Mouse (Mus musculus) neural tube, embryonic 13.5 days (tissue): Measurements from ENCODE around the gene Mark2. TPM values are rescaled to one million over a fixed set of nuclear protein-coding genes. Genes with fewer than 3 reads are reported as not detected.

ENCODE experiments used
- ATAC-seq: fragments of 200-750 bp; cut with Nextera tagmentation; 2 replicates; pipeline ENCODE4 v1.8.0; 2017; ENCODE audit warnings: low read depth, mild to moderate bottlenecking, moderate TSS enrichment, moderate library complexity
- H3K27ac ChIP-seq: fragments of 300-500 bp; sonication (generic); replicated peaks from 2 replicates; pipeline ENCODE4 v1.5.1; 2015; ENCODE audit warnings: moderate library complexity, mild to moderate bottlenecking, inconsistent platforms
- H3K27me3 ChIP-seq: fragments of 300-500 bp; sonication (generic); 2 replicates; pipeline ENCODE4 v1.6.1; 2015; ENCODE audit warnings: mild to moderate bottlenecking, inconsistent platforms
- H3K36me3 ChIP-seq: fragments of 300-500 bp; sonication (generic); 2 replicates; pipeline ENCODE4 v1.6.1; 2015; ENCODE audit warnings: mild to moderate bottlenecking, inconsistent platforms
- H3K4me1 ChIP-seq: fragments of 300-500 bp; sonication (generic); replicated peaks from 2 replicates; pipeline ENCODE4 v1.6.1; 2015; ENCODE audit warnings: inconsistent platforms
- H3K4me2 ChIP-seq: fragments of 300-500 bp; sonication (generic); 2 replicates; pipeline ENCODE4 v1.6.1; 2015; ENCODE audit warnings: inconsistent platforms, mild to moderate bottlenecking, moderate library complexity
- H3K4me3 ChIP-seq: fragments of 300-500 bp; sonication (generic); 2 replicates; pipeline ENCODE4 v1.5.1; 2015; ENCODE audit warnings: mild to moderate bottlenecking, inconsistent platforms
- H3K9ac ChIP-seq: fragments of 300-500 bp; sonication (generic); 2 replicates; pipeline ENCODE4 v1.6.1; 2015; ENCODE audit warnings: moderate library complexity, mild to moderate bottlenecking, inconsistent platforms
- H3K9me3 ChIP-seq: fragments of 300-500 bp; sonication (generic); 2 replicates; pipeline ENCODE4 v1.6.1; 2016; ENCODE audit warnings: inconsistent platforms
- WGBS: fragments of 180-500 bp; shearing (Covaris S2); methylation state at CpG from one replicate; pipeline ENCODE4 v1.1.7; 2015; 5-methylcytosine and 5-hydroxymethylcytosine counted together
- polyA plus RNA-seq: library from polyadenylated mRNA; unstranded; fragments of >200 nt; fragmentation: Nextera tagmentation; extraction: Ambion mirVana; gene quantifications from 2 replicates; pipeline ENCODE4 v1.2.1, GENCODE M21; 2015

Gene Mark2
- polyA plus RNA-seq, 1 experiment from 2014 or later, result 48.0 TPM

- H3K4me3 ChIP-seq, result no peak overlapping the region
- no peaks in the 10 kb centered on the region for H3K4me1 ChIP-seq
- no peaks in the 10 kb centered on the region for H3K27me3 ChIP-seq
- 50% methylated on average over 1 of the region's 1 CpGs for WGBS
- no peak overlapping the region for H3K4me2 ChIP-seq
- ATAC-seq, result no peak
- no peak overlapping the region for H3K27ac ChIP-seq
- no peak overlapping the region for H3K9ac ChIP-seq
- no peaks in the 10 kb centered on the region for H3K36me3 ChIP-seq
- H3K9me3 ChIP-seq, result no peaks in the 10 kb centered on the region
These were observed 8.3 kb upstream of the Mark2 start for GRCm38 (mm10) chr19:7349993-7350392.

GRCm38 (mm10) chr19:7345235-7345755 lies 3.6 kb upstream of the Mark2 start:
- Histone ChIP-seq H3K27me3 (no peaks in the 10 kb centered on the region), H3K9ac (peak overlapping the region; percentile 50; the same call in 1 of the 2 replicates), H3K4me2 (no peak overlapping the region), H3K36me3 (no peaks in the 10 kb centered on the region), H3K27ac (no peak overlapping the region), H3K9me3 (no peaks in the 10 kb centered on the region), H3K4me1 (peaks cover 9% of the 10 kb centered on the region), H3K4me3 (no peak overlapping the region)
- ATAC-seq, result no peak
- 22% methylated on average over 4 of the region's 4 CpGs for WGBS

- Histone ChIP-seq H3K4me3 (no peak overlapping the region), H3K27me3 (no peaks in the 10 kb centered on the region), H3K36me3 (0 out of 2 replicates have a peak, but pooled peaks cover 5% of the 10 kb centered on the region), H3K9me3 (no peaks in the 10 kb centered on the region), H3K4me2 (no peak overlapping the region), H3K4me1 (peaks cover 36% of the 10 kb centered on the region), H3K27ac (no peak overlapping the region), H3K9ac (0 out of 2 replicates have a peak overlapping the region, but pooled peaks have one; percentile 41)
- ATAC-seq, result no peak
- 80% methylated on average over 2 of the region's 2 CpGs for WGBS
These were observed 986 bp upstream of the Mark2 start for GRCm38 (mm10) chr19:7342646-7343045.

- ATAC-seq, result peak; percentile 85
- WGBS, result under 1% methylated on average over 40 of the region's 46 CpGs
- Histone ChIP-seq H3K4me2 (peak overlapping the region; percentile 98), H3K4me1 (peaks cover 53% of the 10 kb centered on the region), H3K27ac (peak overlapping the region; percentile 90), H3K36me3 (0 out of 2 replicates have a peak, but pooled peaks cover 5% of the 10 kb centered on the region), H3K9me3 (no peaks in the 10 kb centered on the region), H3K9ac (peak overlapping the region; percentile 98), H3K4me3 (peak overlapping the region; percentile 95), H3K27me3 (no peaks in the 10 kb centered on the region)
These were observed 732 bp downstream of the Mark2 start for GRCm38 (mm10) chr19:7340780-7341475.

DNA sequence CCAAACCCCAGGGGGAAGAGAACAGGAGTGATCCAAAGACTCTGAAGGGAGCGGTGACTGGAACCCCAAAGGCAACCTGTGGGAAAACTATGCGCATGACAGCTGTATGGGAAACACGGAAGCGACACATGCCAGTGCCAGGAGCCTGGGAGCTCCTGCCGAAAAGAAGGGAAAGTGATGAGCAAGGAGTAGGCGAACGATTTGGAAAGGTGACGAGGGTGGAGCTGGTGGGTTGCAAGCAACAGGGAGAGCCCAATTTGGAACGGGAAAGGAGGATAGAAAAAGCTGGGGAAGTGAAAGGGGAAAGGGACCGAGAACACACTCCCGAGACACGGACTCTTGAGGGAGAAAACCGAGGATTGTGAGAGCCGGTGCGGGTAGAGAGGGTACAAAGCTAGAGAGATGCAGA lies 1.3 kb downstream of the Mark2 start:
- Histone ChIP-seq H3K9me3 (no peaks in the 10 kb centered on the region), H3K27me3 (no peaks in the 10 kb centered on the region), H3K9ac (peak overlapping the region; percentile 98), H3K27ac (peak overlapping the region; percentile 90; the same call in 1 of the 2 replicates), H3K36me3 (0 out of 2 replicates have a peak, but pooled peaks cover 5% of the 10 kb centered on the region), H3K4me2 (peak overlapping the region; percentile 98), H3K4me1 (peaks cover 54% of the 10 kb centered on the region), H3K4me3 (peak overlapping the region; percentile 95)
- ATAC-seq, result no peak
- 2% methylated on average over 15 of the region's 15 CpGs for WGBS

GRCm38 (mm10) chr19:7339867-7340266 lies 1.8 kb downstream of the Mark2 start:
- Histone ChIP-seq H3K9me3 (no peaks in the 10 kb centered on the region), H3K27me3 (no peaks in the 10 kb centered on the region), H3K9ac (peak overlapping the region; percentile 98), H3K4me3 (peak overlapping the region; percentile 95), H3K27ac (no peak overlapping the region), H3K36me3 (0 out of 2 replicates have a peak, but pooled peaks cover 5% of the 10 kb centered on the region), H3K4me1 (peaks cover 54% of the 10 kb centered on the region), H3K4me2 (peak overlapping the region; percentile 98)
- no peak for ATAC-seq
- WGBS, result 38% methylated on average over 4 of the region's 4 CpGs

- H3K4me1 ChIP-seq, result peaks cover 58% of the 10 kb centered on the region
- WGBS, result 66% methylated on average over 5 of the region's 5 CpGs
- peak overlapping the region; percentile 98 for H3K4me2 ChIP-seq
- H3K4me3 ChIP-seq, result peak overlapping the region; percentile 95
- no peak overlapping the region for H3K27ac ChIP-seq
- ATAC-seq, result no peak
- no peaks in the 10 kb centered on the region for H3K9me3 ChIP-seq
- peaks cover 5% of the 10 kb centered on the region; the same call in 1 of the 2 replicates for H3K36me3 ChIP-seq
- no peaks in the 10 kb centered on the region for H3K27me3 ChIP-seq
- peak overlapping the region; percentile 98 for H3K9ac ChIP-seq
These were observed 2.6 kb downstream of the Mark2 start for GRCm38 (mm10) chr19:7339026-7339425.

GRCm38 (mm10) chr19:7337781-7338342 lies 3.8 kb downstream of the Mark2 start:
- Histone ChIP-seq H3K9me3 (no peaks in the 10 kb centered on the region), H3K4me1 (peaks cover 64% of the 10 kb centered on the region), H3K27me3 (no peaks in the 10 kb centered on the region), H3K27ac (no peak overlapping the region), H3K36me3 (peaks cover 5% of the 10 kb centered on the region; the same call in 1 of the 2 replicates), H3K9ac (peak overlapping the region; percentile 98), H3K4me2 (peak overlapping the region; percentile 98; the same call in 1 of the 2 replicates), H3K4me3 (no peak overlapping the region)
- no peak for ATAC-seq
- 90% methylated on average over 2 of the region's 2 CpGs for WGBS

DNA sequence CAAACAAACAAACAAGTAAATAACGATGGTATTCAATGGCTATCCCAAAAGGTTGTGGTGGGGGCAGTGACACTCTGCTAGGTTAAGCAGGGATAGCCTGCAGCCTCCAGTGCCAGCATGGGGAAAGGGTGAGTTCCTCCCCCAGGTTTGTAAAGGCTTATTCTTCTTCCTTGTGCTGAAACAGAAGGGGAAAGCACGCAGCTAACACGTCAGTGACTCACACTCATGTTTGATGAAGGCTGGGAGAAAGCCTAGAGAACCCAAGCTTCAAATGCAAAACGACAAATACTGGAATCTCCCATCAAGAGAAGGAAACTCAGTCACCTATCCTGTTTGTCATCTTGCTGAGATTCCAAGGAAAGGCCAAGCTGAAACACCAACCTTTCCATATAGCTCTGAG lies 6.0 kb downstream of the Mark2 start:
- Histone ChIP-seq H3K4me2 (no peak overlapping the region), H3K27me3 (no peaks in the 10 kb centered on the region), H3K9ac (no peak overlapping the region), H3K27ac (no peak overlapping the region; the same call in 1 of the 2 replicates), H3K36me3 (peaks cover 8% of the 10 kb centered on the region; the same call in 1 of the 2 replicates), H3K4me1 (peaks cover 58% of the 10 kb centered on the region), H3K4me3 (no peak overlapping the region), H3K9me3 (no peaks in the 10 kb centered on the region)
- ATAC-seq, result no peak
- 87% methylated on average over 4 of the region's 4 CpGs for WGBS

DNA sequence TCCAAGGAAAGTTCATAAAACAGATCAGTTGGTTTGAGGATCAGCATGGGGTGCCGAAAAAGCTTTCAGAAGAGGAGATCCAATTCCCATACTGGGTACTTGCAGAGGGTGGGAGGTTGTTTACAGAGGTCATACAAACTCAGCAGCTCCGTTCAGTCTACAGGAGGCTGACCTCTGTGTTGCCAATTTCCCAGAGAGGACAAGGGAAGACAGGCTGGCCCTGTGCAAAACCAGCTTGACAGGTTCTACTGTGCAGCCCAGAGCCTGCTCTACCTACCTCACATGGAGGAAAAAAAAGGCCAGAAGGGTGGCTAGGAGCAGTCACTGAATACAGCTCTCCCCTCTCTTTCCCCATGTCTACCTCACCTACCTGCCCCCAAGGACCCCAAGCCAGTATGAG lies 7.6 kb downstream of the Mark2 start:
- Histone ChIP-seq H3K4me1 (peaks cover 42% of the 10 kb centered on the region), H3K4me3 (no peak overlapping the region), H3K27me3 (no peaks in the 10 kb centered on the region), H3K36me3 (peaks cover 18% of the 10 kb centered on the region), H3K4me2 (no peak overlapping the region), H3K27ac (no peak overlapping the region), H3K9me3 (no peaks in the 10 kb centered on the region), H3K9ac (no peak overlapping the region)
- ATAC-seq, result no peak
- WGBS, result 82% methylated on average over 2 of the region's 2 CpGs

- 88% methylated on average over 3 of the region's 3 CpGs for WGBS
- ATAC-seq, result no peak
These were observed 20.3 kb downstream of the Mark2 start for GRCm38 (mm10) chr19:7321391-7321790.

GRCm38 (mm10) chr19:7320181-7320580 lies 21.5 kb downstream of the Mark2 start:
- WGBS, result 71% methylated on average over 2 of the region's 2 CpGs
- H3K9me3 ChIP-seq, result no peaks in the 10 kb centered on the region
- H3K4me1 ChIP-seq, result peaks cover 17% of the 10 kb centered on the region
- H3K36me3 ChIP-seq, result no peaks in the 10 kb centered on the region
- no peak overlapping the region for H3K9ac ChIP-seq
- no peak overlapping the region for H3K4me2 ChIP-seq
- ATAC-seq, result no peak
- no peaks in the 10 kb centered on the region for H3K27me3 ChIP-seq
- no peak overlapping the region for H3K27ac ChIP-seq
- H3K4me3 ChIP-seq, result no peak overlapping the region

More at GRCm38 (mm10) chr19:7321391-7321790, 20.3 kb downstream of the Mark2 start:
- Histone ChIP-seq H3K9ac (no peak overlapping the region), H3K27ac (no peak overlapping the region), H3K4me1 (peaks cover 5% of the 10 kb centered on the region), H3K4me2 (no peak overlapping the region), H3K36me3 (0 out of 2 replicates have a peak, but pooled peaks cover 2% of the 10 kb centered on the region), H3K4me3 (no peak overlapping the region), H3K27me3 (no peaks in the 10 kb centered on the region), H3K9me3 (no peaks in the 10 kb centered on the region)
